Mouse (Mus musculus) embryo, embryonic 9.5 days (tissue): ENCODE results near the gene Cldn34b4.

Source experiments
- DNase-seq: peaks from one replicate; pipeline ENCODE4 v3.0.0-alpha.2; 2017; ENCODE audit errors: extremely low spot score

The Cldn34b4 gene

GRCm38 (mm10) chrX:76393050-76393449 lies at the start of gene Cldn34b4:
Gene Cldn34b4, plus strand, starts transcription at chrX:76393350.
- no peak for DNase-seq
